Mouse (Mus musculus) left cerebral cortex, postnatal 14 days (tissue): ENCODE data around the gene Lingo1. TPM values are rescaled to one million over a fixed set of nuclear protein-coding genes. Genes with fewer than 3 reads are reported as not detected.

ENCODE experiments used
- DNase-seq, 2 experiments: peaks; one replicate each; pipeline ENCODE4 v3.0.0; 2021 to 2022; ENCODE audit warnings: low spot score in 2 of 2, mixed read lengths in 1 of 2
- intact Hi-C: fragments of 180-260 bp; cut with DNase I; formaldehyde crosslinking; loops from one replicate; pipeline ENCODE4 v1.15.1; 2025
- long read RNA-seq, 2 experiments: library from polyadenylated mRNA; stranded (forward); transcript quantifications; one replicate each; pipeline ENCODE4 v2.0.0; 2021
- total RNA-seq, 2 experiments: library from RNA; stranded (reverse); gene quantifications; 2 replicates each; pipeline ENCODE4 v1.2.3; 2021

Gene Lingo1
- 100 to 1,000 TPM; 490 to 503 TPM for total RNA-seq
- long read RNA-seq, experiment 1, transcript Lingo1-203 (2 exons, 2,782 nt): major isoform, 119 of 264 reads
- long read RNA-seq, experiment 1, partial matches to known transcripts: 2 of 264 reads
- long read RNA-seq, experiment 1, other reads (novel, unspliced or antisense): 140 of 264 reads
- long read RNA-seq, experiment 2, transcript Lingo1-206 (7 exons, 3,627 nt): minor isoform, 8 of 288 reads
- long read RNA-seq, experiment 2, transcript Lingo1-203 (2 exons, 2,782 nt): major isoform, 131 of 288 reads
- long read RNA-seq, experiment 2, partial matches to known transcripts: 46 of 288 reads
- long read RNA-seq, experiment 2, other reads (novel, unspliced or antisense): 103 of 288 reads

DNA sequence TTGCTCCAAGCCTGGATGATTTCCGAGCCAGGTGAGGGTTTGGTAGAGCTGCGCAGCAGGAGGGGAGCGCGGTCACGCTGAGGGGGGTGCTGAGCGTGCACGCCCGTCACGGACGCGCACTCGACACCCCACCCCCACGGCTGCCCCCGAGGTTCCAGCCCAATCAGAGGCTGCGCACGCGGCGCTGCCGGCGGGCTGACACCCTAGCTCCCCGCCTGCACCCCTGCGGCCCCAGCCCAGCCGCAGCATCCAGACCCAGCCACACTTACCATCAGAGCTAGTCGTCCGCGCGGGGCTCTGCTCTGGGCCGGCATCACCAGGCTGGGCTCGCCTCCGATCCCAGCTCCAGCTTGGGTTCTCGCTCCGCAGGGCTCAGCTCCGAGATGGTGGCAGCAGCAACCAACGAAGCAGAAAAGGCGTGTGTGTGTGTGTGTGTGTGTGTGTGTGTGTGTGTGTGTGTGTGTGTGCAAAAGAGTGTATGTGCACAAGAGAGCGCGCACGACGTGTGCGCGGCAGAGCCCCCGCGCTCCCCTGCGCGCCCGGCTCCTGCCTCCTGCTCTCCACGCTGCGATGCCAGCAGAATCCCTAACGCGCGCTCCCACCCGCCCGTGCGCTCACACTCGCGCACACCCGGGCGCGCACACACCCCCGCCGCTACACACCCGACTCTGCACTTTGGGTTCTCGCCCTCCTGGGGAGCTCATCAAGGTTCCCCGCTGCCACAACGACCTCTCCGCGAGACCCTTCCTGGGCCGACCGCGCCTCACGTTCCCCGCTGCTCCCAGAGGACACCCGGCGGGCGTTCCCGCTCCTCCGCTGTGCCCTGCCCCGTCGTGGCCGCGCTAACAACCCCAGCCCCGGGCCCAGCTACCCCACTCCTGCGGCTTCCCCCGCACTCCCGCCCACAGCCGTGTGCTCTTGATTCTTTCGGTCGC lies at the start of gene Lingo1:
Lingo1 (minus strand) TSS at position 748 of the 935 bp plus-strand sequence.
- peak; percentile 81 to 85 for DNase-seq
- intact Hi-C loops: loop anchor here (5.0 kb wide), 3 partner anchors 59 to 139 kb away; no protein-coding TSS in a partner anchor

DNA sequence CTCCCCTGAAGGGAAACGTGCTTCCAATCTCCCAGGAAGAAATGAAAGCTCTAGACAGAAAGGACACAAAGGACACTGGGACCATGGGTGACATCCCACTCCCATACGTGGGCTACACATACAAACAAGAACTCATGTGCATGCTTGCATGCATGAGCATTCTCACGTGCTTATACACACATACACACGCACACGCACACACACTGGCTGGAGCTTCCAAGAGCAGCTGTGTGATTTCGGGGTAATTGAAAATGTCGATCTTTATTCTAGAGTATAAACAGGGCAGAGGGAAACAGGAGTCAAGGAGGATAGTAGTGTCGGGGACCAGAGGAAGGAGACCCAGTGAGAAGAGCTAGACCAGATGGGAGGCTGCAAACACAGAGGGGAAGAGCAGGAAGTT lies 48.4 kb upstream of the Lingo1 start:
- intact Hi-C loops: loop anchor here (5.0 kb wide), 1 partner anchor 43 kb away; no protein-coding TSS in a partner anchor
- peak in 1 of 2 experiments; percentile 39 for DNase-seq

DNA sequence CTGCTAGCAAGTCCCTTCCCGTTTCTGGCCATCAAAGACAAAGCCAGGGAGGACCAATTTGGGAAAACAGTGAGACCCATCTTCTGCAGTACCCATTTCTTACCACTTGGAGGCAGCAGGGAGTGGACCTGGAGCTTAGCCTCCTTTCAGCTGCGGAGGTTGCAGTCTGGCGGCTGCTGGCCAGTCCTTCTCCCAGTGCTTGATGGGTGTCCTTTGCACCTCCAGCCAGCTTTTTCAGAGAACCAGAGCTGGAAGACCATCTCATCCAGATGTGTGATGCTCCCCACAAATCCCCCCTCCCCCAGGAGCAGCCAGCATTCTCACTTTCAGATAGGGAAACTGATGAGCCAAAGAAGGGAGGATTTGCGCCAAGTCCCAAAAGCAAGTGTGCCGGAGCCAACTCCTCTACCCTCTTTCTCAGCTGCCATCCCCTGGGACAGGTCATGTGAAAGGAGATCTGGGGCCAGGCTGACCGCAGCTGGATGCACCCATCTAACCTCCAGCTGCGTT lies 47.5 kb upstream of the Lingo1 start:
- intact Hi-C loops: no loop called here
- peak; percentile 81 for DNase-seq

DNA sequence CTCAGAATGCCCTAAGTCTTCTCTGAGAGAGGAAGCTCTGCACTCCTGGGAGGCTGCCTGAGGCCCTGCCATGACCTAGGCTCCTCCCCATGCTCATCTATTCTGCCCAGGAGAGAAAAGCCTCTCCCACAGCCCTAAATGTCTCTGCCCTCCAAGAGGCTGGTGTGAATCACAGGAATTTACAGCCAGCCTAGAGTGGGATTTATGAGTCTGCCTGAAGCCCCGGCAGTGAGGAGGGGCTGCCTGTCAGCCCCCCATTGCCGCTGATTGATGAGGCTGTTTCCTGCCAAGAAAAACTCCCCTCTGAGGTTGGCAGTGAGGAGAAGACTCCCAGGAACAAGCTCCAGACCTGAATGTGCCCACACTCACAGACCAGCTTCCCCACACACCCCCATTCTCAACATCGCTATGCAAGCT lies 46.0 kb upstream of the Lingo1 start:
- no peak for DNase-seq
- intact Hi-C loops: no loop called here

DNA sequence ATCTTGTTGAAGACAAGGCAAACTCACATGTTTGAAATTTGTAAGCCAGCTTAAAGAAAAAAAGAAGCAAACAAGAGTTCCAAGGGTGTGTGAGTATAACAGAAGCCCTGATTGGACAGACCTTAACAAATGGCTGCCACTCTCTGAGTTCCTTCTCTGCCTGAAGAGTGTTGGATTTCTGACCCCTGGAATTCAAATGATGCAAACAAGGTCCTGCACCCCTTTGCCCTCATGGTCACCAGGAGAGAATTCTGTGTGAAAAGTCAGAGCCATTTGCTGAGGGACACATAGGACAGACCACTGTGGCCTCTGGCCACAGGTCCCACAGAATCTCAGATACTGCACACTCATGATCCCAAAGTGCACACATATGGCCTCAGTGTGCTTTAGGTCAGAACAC lies 45.6 kb upstream of the Lingo1 start:
- no peak for DNase-seq

DNA sequence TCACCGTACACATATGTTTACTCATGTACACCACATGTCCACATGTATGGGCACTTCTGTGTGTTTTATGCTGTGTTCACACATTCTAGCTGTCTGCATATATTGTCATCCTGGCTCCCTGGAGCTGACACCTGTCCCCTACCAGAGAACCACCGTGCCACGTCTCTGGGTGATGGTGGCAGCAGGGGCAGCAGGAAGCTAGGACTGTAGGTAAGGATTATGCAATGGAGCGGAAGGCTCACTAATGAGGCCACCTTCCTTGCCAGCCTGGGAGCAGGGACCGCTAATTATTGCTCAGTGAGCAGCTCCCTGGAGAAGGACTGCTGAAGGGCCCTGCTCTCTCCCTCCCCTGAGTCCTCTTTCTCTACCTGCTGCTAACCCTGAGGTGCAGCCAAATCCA lies 44.5 kb upstream of the Lingo1 start:
- DNase-seq: no peak
- intact Hi-C loops: no loop called here

More for the DNA sequence above, 45.6 kb upstream of the Lingo1 start:
- intact Hi-C loops: no loop called here

DNA sequence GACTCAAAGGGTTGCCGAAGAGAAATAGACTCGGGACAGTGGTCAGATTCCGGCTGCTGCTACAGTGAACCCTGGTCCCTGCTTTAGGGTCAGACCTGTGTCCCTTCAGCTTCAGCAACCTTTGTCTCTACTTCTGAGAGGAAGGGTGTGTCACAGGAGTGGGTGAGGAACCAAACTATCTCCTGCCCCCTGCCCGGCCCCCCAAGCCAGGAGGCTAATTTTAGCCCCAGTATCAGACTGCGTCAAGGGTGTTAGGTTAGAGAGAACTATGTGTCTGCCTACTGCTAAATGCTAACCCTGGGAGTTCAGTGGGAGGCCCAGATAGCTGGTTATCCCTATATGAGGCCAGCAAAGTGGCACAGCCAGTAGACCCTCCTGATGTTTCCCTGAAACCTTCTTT lies 38.9 kb upstream of the Lingo1 start:
- intact Hi-C loops: no loop called here
- no peak for DNase-seq

DNA sequence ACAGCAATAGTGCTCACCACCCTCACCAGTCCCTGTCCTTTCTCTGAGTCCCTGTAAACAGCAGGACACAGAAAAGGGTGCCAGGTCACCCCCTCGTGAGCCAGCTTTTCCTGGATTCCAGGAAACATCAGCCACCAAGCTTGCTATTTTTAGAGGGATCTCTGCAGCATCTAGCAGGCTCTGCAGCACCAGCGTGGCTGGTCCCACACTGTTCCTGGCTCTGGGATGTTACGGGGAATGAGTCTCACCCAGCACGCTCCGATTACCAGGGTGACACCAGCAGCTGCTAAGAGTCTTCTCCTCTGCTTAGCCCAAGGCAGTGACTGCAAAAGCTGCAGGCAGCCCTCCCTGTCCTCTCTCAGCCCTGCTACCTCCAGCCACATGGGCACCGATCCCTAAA lies 36.6 kb upstream of the Lingo1 start:
- DNase-seq: peak; percentile 40 to 51
- intact Hi-C loops: no loop called here

DNA sequence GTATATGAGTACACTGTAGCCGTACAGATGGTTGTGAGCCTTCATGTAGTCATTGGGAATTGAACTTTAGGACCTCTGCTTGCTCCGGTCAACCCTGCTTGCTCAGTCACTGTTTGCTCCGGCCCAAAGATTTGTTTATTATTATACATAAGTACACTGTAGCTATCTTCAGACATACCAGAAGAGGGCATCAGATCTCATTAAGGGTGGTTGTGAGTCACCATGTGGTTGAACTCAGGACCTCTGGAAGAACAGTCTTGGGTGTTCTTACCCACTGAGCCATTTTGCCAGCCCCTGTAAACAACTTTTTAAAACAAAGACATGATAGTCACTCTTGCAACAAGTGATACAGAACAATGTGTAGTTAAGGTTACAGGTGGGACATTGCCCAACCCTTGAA lies 35.6 kb upstream of the Lingo1 start:
- intact Hi-C loops: no loop called here
- DNase-seq: no peak

DNA sequence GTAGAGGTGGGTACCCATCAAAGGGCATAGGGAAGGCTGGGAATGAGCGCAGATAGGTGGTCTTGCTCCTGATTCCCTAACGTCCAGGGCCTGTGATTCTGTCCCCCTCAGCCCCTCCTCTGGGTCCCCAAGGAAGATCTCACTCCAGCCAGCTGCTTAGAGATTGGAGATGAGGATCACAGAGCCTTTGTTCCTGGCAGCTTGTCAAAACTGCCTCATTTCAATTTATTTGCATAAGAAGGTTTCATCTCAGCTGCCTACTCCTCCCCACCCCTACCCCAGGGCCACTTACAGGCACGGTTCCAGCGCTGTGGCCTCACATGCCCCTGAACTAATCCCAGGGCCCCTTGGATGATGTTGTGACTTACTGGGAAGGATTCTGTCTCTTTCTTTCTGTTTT lies 33.9 kb upstream of the Lingo1 start:
- peak; percentile 59 to 74 for DNase-seq
- intact Hi-C loops: no loop called here

DNA sequence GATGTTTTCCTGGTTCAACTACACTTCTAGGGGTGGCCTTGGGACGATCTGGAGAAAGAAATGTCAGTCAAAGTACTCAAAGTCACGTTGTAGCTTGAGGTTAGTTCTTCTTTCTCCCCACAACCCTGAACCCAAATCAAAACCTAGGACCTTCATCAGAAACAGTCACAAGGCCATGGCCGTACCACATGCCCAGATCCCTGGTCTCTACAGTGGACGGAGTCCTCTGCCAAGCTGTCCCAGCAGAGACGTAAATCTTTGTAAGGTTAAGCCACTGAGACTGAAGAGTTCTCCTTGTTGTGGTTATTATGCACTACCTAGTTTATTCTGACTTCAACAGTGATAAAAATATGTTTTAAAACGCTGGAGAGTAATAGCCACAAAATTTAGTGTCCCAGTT lies 32.6 kb upstream of the Lingo1 start:
- intact Hi-C loops: no loop called here
- DNase-seq: no peak

DNA sequence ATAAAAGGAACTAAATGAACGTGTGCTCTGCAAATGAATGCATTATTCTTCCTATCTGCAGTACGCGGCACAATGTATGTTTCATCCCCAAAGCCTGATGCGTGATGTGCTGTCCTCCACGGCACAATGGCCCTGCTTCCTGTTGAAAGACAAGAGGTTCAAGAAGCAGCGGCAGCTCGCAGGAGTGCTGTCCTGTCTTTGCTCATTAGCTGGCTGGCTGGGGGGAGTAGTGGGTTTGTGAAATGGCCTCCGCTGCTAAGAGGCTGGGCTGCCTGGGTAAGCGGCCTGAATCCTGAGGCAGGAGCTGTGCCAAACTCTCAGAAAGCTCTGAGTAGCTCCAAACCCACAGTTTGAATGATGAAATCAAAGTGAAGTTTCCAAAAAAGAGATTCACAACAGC lies 31.9 kb upstream of the Lingo1 start:
- no peak for DNase-seq
- intact Hi-C loops: no loop called here

DNA sequence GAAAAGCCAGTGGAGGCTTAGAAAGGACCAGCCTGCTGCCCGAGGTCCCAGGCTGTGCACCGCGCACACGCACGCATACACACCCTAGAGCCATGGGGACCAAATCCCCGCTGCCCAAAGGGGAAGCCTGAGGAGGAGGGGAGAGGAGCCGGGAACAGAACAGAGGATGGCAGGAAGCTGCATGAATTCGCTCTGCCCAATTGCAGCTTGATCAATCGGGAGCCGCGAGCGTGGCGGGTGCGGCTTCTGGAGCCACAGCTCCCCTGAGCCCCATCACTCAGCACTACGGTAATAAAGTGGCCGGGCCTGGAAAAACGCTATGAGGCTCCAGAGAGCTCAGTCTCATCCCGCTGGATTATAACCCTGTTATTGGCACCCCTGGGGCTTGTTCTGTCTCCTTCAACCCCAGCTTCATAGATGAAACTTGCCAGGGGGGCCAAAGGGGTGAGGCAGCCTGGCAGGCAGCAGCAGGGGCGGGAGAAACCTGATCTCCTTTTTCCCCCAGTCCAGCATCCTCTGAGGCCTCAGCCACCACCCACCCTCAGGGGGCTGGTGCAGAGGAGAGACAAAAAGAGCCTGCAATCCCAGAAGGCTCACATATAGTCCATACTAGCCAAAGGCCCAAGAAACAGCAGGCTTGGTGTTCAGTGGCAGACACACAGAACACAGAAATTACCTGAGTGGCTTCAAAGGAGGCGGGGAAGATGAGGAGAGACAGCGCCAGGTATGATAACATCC lies 29.4 kb upstream of the Lingo1 start:
- DNase-seq: no peak
- intact Hi-C loops: no loop called here

DNA sequence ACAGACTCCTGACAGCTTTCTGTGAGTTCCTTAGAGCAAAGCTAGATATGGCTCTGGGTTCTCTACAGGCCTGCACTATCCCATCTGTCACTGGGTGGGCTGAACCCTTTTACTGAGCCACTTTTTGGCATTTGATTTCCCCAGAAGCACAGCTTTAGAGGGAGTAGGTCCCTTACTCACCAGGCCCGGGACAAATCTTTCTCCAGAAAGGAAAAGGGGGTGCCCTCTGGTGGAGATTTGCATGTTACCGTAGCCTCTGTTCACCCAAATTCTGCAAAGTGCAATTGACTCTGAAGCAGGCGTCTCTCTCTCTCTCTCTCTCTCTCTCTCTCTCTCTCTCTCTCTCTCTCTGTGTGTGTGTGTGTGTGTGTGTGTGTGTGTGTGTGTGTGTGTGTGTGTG lies 28.6 kb upstream of the Lingo1 start:
- intact Hi-C loops: no loop called here
- DNase-seq: peak; percentile 42 to 45

DNA sequence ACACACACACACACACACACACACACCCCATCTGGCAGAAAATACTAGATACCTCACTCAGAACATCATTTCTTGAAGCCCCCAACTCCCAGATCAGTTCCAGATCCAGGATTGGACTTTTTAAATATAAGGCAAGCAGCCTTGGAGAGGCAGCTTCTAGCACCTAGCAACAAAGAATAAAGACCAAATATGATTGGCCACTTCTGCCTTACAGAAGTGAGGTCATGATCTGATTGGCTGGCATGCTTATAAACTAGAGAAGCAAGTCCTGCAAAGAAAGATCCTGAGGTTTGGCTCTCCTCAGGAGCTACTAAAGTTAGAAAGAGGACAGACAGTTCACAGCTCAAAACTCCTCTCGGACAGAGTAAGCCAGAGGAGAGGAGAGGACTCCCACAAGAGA lies 14.6 kb upstream of the Lingo1 start:
- DNase-seq: peak; percentile 43 to 78
- intact Hi-C loops: no loop called here

DNA sequence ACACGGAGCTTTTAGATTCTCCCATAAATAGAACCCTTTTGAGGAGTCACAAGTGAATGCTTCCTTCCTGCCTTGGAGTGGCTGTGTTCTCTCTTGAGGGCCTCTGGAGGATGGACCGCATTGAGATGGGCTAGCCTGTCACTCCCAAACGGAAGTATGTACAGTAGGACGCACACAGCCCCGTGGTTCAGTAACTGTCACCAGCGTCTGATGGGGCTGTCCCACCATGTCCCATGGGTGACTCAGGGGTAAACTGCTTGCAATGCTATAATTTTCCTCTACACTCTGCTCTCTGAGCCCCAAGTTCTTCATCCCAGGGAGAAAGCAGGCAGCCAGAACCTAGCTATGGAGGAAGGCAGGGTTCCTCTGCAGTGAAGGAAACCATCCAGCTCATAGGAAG lies 11.7 kb upstream of the Lingo1 start:
- intact Hi-C loops: no loop called here
- no peak for DNase-seq

DNA sequence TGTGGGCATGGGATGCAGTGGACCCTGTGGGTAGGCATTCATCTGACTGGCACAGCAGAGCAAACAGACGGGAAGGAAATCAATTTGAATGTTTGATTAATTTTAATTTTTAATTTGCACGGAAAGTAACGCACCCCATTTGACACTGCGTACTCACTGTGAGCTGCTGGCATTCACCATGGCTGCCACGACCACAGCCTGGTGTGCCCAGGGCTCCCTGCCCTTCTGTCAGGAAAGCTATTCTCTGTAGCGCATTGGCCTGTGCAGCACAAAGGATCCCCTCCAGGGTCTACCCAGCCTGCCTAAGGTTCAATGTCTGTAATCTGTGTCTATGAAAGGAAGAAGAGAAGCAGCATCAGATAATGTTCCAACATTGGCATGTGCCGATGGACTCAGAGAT lies 6.9 kb upstream of the Lingo1 start:
- DNase-seq: no peak
- intact Hi-C loops: no loop called here

DNA sequence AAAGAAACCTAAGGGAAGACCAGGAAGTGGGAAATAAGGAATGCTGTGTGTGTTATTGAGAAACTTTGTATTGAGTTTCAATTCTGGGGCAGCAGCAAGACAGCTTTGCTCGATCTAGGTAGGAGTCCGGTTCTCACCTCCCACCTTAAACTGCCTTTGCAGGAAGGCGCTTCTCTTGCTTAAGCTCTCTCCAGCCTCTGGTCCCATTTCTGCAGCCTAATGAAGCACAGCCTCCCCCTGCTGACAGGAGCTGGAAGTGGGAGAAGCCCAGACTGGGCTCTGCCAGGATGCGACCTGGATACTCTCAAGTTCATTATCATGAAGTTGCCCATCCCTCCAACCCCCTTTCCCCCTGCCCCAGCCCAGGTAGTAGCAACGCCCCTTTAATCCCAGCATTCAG lies 1.6 kb upstream of the Lingo1 start:
- intact Hi-C loops: loop anchor here (1.0 to 5.0 kb wide), 4 partner anchors 61 to 162 kb away; no protein-coding TSS in a partner anchor
- DNase-seq: peak; percentile 68 to 82

DNA sequence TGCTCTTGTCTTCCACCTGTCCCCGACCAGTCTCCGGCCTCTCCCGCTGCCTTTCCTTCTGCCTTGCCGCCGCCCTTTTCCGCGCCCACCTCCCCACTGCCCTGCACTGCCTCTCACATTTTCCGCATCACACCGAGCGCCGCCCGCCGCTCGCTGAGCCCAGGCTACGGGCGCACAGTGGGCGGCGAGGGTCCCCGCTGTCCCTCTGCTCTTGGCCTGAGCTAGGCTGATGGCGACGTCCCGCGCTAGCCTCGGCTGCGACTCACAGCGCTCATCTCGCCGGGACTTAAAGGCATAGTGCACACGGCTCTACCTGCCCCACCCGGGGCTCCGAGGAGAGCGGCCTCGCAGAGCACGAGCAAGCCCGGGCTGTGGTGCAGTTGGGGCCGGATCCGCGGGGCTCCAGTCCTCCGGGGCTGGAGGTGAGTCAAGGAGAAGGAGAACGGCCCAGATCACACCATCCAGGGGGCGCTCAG lies 426 bp upstream of the Lingo1 start:
- intact Hi-C loops: loop anchor here (5.0 kb wide), 3 partner anchors 59 to 139 kb away; no protein-coding TSS in a partner anchor
- peak; percentile 41 to 49 for DNase-seq
